12 mouse cellular contexts compared by ENCODE assay signal in genomic region chr1:164681582-164681981, GRCm38 (mm10).
DNase-seq lines count a peak whose midpoint lies in the region; ATAC-seq and TF ChIP-seq lines count a peak whose summit lies in the region.
"Had no signal": no experiment of that assay in that cellular context is flagged by ENCODE, and none has a peak within 500 bp of the region (broad histone marks: within the 10 kb centered on the region; RNA-seq: fewer than 3 reads in every experiment).

No protein-coding gene starts in this region.

- H3K9me3 ChIP-seq in hindbrain, postnatal 0 days (ENCODE audit: low read length), result peaks cover 5% of the 10 kb centered on the region; the same call in 1 of the 2 replicates

- H3K4me2 ChIP-seq in hindbrain, postnatal 0 days (ENCODE audit: low read depth, low read length), result no peak overlapping the region
- H3K4me2 ChIP-seq: limb, embryonic 12.5 days had no signal

- H3K4me1 ChIP-seq in hindbrain, postnatal 0 days (ENCODE audit: insufficient read depth, low read length), result no peaks in the 10 kb centered on the region
- H3K4me1 ChIP-seq: limb, embryonic 12.5 days had no signal

- no peak for TF ChIP-seq CTCF in hindbrain, postnatal 0 days (IDR thresholded peaks at IDR 0.05; ENCODE audit: low read depth)

- ATAC-seq in hindbrain, postnatal 0 days, result no peak

- 34% methylated on average over 5 of the region's 5 CpGs for whole genome bisulfite sequencing in hindbrain, postnatal 0 days

- H3K27ac ChIP-seq in hindbrain, postnatal 0 days, result no peak overlapping the region
- H3K27ac ChIP-seq: limb, embryonic 12.5 days had no signal

- DNase-seq in adrenal gland, postnatal 10 days, result peak; percentile 3
- DNase-seq in adrenal gland, adult 18-20 months (ENCODE audit: low spot score in 2 of 2), result no peak
- peak; percentile 27 to 69 for DNase-seq in layer of hippocampus, adult 18-20 months (ENCODE audit: low spot score in 2 of 2)
- no peak for DNase-seq in layer of hippocampus, adult 9-10 months (ENCODE audit: low spot score)
- peak; percentile 62 for DNase-seq in adipocyte (ENCODE audit: low spot score)
- DNase-seq in left cerebral cortex, postnatal 25 days (ENCODE audit: low spot score in 2 of 2), result peak; percentile 42 to 74
- DNase-seq in hindbrain, postnatal 0 days (ENCODE audit: low spot score), result no peak
- DNase-seq in kidney, adult 9 months, result no peak
- DNase-seq: cerebellum, adult 9-11 months; kidney, adult 18-20 months had no signal

- H3K27me3 ChIP-seq in hindbrain, postnatal 0 days (ENCODE audit: insufficient read depth, low read length), result no peaks in the 10 kb centered on the region
- H3K27me3 ChIP-seq: limb, embryonic 12.5 days had no signal

- H3K4me3 ChIP-seq in hindbrain, postnatal 0 days (ENCODE audit: low read length), result no peak overlapping the region
- H3K4me3 ChIP-seq: erythroblast, embryonic 14.5 days; limb, embryonic 12.5 days had no signal

- H3K36me3 ChIP-seq in hindbrain, postnatal 0 days (ENCODE audit: insufficient read depth, low read length), result no peaks in the 10 kb centered on the region
- H3K36me3 ChIP-seq: limb, embryonic 12.5 days had no signal

- no peak overlapping the region for H3K9ac ChIP-seq in hindbrain, postnatal 0 days (replicated peaks; ENCODE audit: low read length)
- H3K9ac ChIP-seq: limb, embryonic 12.5 days had no signal

- intact Hi-C loops in left cerebral cortex, postnatal 25 days (cut with DNase I), result loop anchor here (5.0 to 10.0 kb wide), 3 partner anchors 134 to 433 kb away; no protein-coding TSS in a partner anchor

Comparison
In these comparisons a context has a peak if more than half of its experiments do, and no peak if none do; other contexts are left out.
1. DNase-seq: peak in adrenal gland, postnatal 10 days (single experiment), layer of hippocampus, adult 18-20 months (2 of 2), adipocyte (single experiment) and left cerebral cortex, postnatal 25 days (2 of 2); none in adrenal gland, adult 18-20 months (0 of 2), layer of hippocampus, adult 9-10 months (single experiment), hindbrain, postnatal 0 days (single experiment) and kidney, adult 9 months (single experiment).